Mouse (Mus musculus) ovary, postnatal 14 days (tissue): ENCODE results near the gene Dyrk3.

Source experiments
- DNase-seq: peaks from one replicate; pipeline ENCODE4 v3.0.0; 2022; ENCODE audit warnings: low spot score

Gene Dyrk3

GRCm38 (mm10) chr1:131083609-131084008 is 54.5 kb downstream of the Dyrk3 start:
- DNase-seq, result no peak

DNA sequence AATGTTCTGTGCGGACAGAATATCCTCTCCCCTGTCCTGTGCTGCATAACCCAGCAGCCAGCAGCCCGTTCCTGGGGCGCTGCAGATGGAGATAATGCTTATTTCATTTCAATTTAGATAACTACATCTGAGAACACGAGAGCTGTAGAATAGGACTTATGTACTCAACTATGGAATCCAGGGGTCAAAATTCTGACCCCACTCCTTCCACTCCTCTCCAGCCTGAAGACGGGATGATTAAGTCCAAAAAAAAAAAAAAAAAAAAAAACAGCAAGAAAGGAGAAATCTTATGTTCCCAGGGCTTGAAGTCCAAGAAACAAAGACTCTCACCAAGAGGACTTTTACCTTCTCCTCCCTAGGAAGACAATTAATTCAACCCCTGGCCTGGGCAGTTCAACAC is 55.0 kb downstream of the Dyrk3 start:
- DNase-seq, result no peak

- no peak for DNase-seq
These were observed 57.5 kb downstream of the Dyrk3 start for GRCm38 (mm10) chr1:131080686-131081085.

DNA sequence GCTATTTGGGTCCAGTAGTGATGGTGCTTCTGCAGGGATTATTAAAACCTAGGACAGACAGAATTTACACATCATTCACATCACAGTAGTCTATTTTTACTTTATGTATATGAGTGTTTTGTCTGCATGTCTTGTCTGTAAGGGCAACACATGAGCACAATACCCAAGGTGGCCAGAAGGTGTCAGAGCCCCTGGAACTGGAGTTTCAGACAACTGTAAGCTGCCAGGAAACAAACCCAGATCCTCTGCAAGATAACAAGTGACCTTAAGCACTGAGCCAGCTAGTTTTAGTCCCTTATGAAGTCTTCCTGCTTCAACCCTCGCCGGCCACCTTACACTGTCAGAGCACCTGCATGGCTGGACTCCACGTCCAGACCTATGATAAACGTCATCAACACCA is 58.4 kb downstream of the Dyrk3 start:
- DNase-seq, result no peak

DNA sequence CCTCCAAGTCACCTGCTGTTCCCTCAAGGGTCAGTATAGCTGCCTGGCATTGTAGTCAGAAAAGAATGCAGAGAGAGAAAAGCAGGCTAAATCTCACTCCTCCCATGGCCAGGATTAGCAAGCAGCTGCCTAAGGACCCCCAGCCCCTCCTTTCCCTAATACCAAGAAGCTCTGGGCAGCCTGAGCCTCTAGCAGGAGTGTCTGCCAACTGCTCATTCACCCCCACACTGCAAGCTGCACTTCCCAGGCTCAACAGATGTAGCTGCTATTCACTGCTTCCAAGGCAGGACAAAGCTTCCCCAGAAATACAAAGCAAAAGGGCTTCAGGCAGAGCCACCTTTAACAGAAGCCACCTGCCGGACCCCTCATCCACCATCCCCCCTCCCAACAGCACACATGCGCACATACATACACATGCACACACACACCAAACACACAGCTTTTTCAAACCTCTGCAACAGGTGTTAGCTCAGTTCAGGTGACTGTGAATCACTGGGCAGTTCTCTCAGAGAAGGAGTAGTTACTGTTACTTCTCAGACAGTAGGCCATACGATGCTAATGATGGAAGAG is 59.3 kb downstream of the Dyrk3 start:
- no peak for DNase-seq
